Mouse (Mus musculus) cortical plate, adult 2 months (tissue): ENCODE data around the gene Nptx1.

Experiments
- CTCF ChIP-seq: fragments of 200-500 bp; IDR thresholded peaks from 2 replicates; pipeline ENCODE4 v1.5.1; 2011; ENCODE audit warnings: mild to moderate bottlenecking, control low read depth, low read length; ENCODE audit not compliant: insufficient read depth; ENCODE audit errors: extremely low read depth
- POLR2A ChIP-seq: fragments of 200-500 bp; IDR thresholded peaks from 2 replicates; pipeline ENCODE4 v1.6.1; 2011; ENCODE audit warnings: mild to moderate bottlenecking, low read length, control low read depth; ENCODE audit not compliant: insufficient read depth; ENCODE audit errors: extremely low read depth

DNA sequence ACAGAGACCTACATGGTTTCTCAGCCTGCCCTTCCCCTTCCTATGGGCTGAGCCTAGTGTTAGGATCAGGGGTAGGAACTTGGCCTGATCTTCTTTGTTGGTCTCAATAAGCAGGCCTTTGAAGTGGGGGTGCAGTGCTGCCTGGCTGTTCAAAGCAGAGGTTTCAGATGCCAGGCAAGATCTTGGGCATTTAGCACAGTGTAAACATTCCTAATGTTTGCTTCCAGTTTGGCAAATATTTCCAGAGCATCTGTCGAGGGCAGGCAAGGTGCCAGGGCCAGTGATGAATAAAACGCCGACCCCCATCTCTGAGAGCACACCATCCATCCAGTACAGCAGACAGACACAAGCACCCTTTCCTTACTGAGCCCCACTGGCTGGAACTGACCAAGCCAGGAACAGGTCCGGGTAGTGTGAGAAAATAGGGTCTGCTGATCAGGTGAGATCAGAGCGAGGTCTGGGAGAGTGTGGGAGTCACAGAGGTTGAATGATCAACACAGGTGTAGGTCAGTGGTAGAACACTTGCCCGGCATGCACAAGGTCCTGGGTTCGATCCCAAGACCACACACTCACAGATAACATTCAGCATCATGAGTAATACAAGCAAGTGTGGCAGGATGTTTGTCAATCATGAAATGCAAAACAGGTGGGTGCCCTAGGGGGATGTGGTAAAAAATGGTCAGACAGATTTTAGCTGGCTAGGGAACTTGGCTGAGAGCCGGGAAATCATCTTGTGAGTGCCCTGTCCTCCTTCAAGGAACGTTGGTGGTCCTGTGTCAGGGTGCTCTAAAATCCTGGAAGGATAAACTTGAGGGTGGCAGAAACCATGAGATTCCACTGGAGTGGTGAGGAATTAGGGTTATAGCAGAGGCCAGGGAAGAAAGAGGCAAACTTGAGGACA is 5.6 kb upstream of the Nptx1 start:
- TF ChIP-seq CTCF = no peak
- no peak for TF ChIP-seq POLR2A
